9 mouse cellular contexts compared by ENCODE assay signal in the genomic region with DNA sequence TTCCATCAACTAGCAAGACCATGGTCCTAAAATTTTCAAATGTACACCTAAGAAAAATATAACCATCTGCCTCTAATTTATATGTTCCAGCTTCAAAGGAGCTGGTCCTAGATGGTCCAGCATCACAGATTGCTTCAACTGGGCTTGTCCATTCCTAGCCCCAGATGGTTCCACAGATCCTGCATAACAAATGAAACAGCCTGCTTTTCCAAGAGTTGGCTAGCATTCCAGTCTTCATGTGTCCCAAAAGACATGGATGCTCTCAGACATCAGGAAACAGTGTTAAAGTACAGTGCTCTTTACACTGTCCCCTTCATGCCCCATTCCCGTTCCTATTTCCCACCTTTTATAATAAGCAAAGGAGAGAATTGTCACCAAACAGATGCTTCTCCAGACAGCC.
"Had no signal": no experiment of that assay in that cellular context is flagged by ENCODE, and none has a peak within 500 bp of the region (broad histone marks: within the 10 kb centered on the region; RNA-seq: fewer than 3 reads in every experiment).

No protein-coding gene starts in this region.

- DNase-seq: kidney, adult 18-20 months; kidney, postnatal 10 days; left cerebral cortex, postnatal 4 days; lung, adult 18-20 months; retina, postnatal 1 day; right cerebral cortex, postnatal 4 days; spleen, adult 18-20 months; thymus, adult 2 months; thymus, postnatal 36 days had no signal
